Mouse (Mus musculus): ENCODE results near the gene Taar4. TPM values are rescaled to one million over a fixed set of nuclear protein-coding genes. Genes with fewer than 3 reads are reported as not detected.

Taar4 gene
- polyA plus RNA-seq, 1 experiment from 2014 or later = not detected

DNA sequence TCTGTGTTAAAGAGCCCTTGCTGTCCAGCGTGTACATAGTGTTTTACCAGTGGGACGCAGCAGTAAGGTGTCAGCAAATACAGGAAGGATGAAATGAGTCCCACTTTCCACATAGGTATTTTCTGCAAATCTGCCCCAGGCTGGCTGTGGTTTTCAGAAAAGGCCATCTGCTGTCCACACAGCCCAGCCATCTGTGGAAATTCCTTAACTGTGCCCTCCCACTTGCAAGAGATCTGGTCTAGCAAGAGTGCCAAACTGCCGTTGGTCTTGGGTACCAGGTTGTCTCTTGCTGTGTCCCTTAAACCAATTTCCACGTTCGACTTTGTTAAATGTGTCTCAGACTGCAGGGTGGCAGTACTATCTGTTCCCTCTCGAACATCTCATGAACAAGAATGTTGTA lies 8.6 kb upstream of the Taar4 start:
- DNase-seq = no peak
- WGBS = 94% methylated on average over 6 of the region's 6 CpGs
- ATAC-seq (ENCODE audit: low FRiP score, low TSS enrichment) = no peak

DNA sequence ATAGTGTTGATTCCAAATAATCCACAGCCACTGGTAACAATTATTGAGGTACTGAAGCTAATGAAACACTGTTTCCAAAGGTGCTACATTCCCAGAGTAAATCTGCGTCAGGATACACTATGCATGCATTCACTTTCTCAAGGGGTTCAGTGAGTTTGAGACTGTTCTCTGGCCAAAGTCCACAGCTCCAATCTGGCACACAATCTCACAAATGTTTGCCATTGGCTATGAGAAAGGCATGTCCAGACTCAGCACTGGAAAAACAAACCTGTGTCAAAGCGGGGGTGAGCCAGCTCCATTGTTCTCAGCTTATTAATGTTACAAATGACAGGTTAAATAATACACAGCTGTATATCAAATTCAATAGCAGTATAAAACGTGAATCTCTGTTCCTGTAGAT lies 1.2 kb upstream of the Taar4 start:
- Histone ChIP-seq H3K27me3 (ENCODE audit: control insufficient read depth, insufficient read depth, low read length) (no peaks in the 10 kb centered on the region), H3K9ac (replicated peaks; ENCODE audit: low read length) (no peak overlapping the region), H3K4me2 (ENCODE audit: low read length) (no peak overlapping the region), H3K4me3 (replicated peaks; ENCODE audit: low read depth, low read length) (no peak overlapping the region), H3K27ac (replicated peaks; ENCODE audit: low read depth, low read length) (no peak overlapping the region), H3K36me3 (ENCODE audit: control insufficient read depth, insufficient read depth, low read length) (no peaks in the 10 kb centered on the region), H3K4me1 (ENCODE audit: control insufficient read depth, insufficient read depth, low read length) (no peaks in the 10 kb centered on the region), H3K9me3 (ENCODE audit: control insufficient read depth, low read length) (no peaks in the 10 kb centered on the region)
- DNase-seq = no peak
- 71% methylated on average over 3 of the region's 3 CpGs for WGBS
- ATAC-seq (ENCODE audit: low FRiP score, low TSS enrichment) = no peak

More for the DNA sequence above, 8.6 kb upstream of the Taar4 start:
- H3K4me2 ChIP-seq (ENCODE audit: low read length) = no peak overlapping the region
- H3K4me3 ChIP-seq (replicated peaks; ENCODE audit: low read depth, low read length) = no peak overlapping the region
- H3K36me3 ChIP-seq (ENCODE audit: control insufficient read depth, insufficient read depth, low read length) = no peaks in the 10 kb centered on the region
- no peak overlapping the region for H3K9ac ChIP-seq (replicated peaks; ENCODE audit: low read length)
- H3K9me3 ChIP-seq (ENCODE audit: control insufficient read depth, low read length) = no peaks in the 10 kb centered on the region
- H3K27me3 ChIP-seq (ENCODE audit: control insufficient read depth, insufficient read depth, low read length) = no peaks in the 10 kb centered on the region
- H3K27ac ChIP-seq (replicated peaks; ENCODE audit: low read depth, low read length) = no peak overlapping the region
- no peaks in the 10 kb centered on the region for H3K4me1 ChIP-seq (ENCODE audit: control insufficient read depth, insufficient read depth, low read length)

DNA sequence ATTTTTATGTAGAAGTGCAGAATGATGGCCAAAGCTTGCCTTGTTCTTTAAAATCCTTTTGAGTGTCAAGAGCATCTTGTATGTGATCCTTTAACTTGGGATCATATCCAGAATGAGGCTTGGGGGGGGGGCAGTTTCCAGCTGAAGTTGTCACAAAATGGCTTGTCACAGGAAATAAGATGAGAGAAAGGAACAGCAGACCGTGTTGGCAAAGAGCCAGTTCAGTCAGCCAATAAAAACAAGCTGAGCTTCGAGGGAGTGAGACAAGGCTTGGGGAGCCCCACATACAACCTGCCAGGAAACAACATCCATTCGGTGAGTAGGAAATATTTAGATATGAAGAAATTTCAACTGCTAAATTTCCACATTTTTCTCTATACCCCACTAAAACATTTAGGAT lies 3.1 kb downstream of the Taar4 start:
- DNase-seq = peak; percentile 19
- WGBS = 51% methylated on average over 3 of the region's 3 CpGs
- Histone ChIP-seq H3K9ac (replicated peaks; ENCODE audit: low read length) (no peak overlapping the region), H3K27ac (replicated peaks; ENCODE audit: low read depth, low read length) (no peak overlapping the region), H3K4me3 (replicated peaks; ENCODE audit: low read depth, low read length) (no peak overlapping the region), H3K4me2 (ENCODE audit: low read length) (no peak overlapping the region), H3K4me1 (ENCODE audit: control insufficient read depth, insufficient read depth, low read length) (no peaks in the 10 kb centered on the region), H3K36me3 (ENCODE audit: control insufficient read depth, insufficient read depth, low read length) (no peaks in the 10 kb centered on the region), H3K27me3 (ENCODE audit: control insufficient read depth, insufficient read depth, low read length) (no peaks in the 10 kb centered on the region), H3K9me3 (ENCODE audit: control insufficient read depth, low read length) (no peaks in the 10 kb centered on the region)
- no peak for ATAC-seq (ENCODE audit: low FRiP score, low TSS enrichment)

DNA sequence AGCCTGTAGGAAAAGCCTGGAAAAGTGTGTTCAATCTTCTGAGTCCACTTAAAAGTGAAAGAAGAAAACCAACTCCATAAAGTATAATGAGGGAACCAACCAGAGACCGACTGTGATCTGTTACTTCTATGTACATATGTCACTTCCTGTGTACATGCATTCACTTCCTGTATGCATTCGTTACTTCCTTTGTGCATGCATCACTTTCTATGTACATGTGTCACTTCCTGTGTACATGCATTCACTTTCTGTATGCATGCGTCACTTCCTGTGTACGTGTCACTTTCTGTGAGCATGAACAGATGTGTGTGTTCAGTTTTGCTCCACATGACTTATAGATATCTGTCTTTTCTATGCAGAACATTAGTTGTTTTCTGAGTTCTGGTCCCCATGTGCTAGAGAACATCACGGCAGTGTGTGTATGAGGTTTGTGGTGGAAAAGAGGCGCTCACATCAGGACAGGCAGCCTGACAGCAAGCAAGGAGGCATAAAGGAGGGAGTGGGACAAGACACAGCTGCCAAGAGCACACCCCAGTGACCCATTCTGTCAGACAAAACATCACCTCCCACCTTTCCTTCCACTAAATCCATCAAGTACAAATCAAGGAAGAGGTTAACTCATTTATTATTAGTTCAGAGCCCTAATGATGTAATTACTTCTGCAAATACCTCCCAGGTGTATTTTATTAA lies 4.8 kb downstream of the Taar4 start:
- no peak for ATAC-seq (ENCODE audit: low FRiP score, low TSS enrichment)
- Histone ChIP-seq H3K4me2 (ENCODE audit: low read length) (no peak overlapping the region), H3K36me3 (ENCODE audit: control insufficient read depth, insufficient read depth, low read length) (no peaks in the 10 kb centered on the region), H3K27me3 (ENCODE audit: control insufficient read depth, insufficient read depth, low read length) (no peaks in the 10 kb centered on the region), H3K4me1 (ENCODE audit: control insufficient read depth, insufficient read depth, low read length) (no peaks in the 10 kb centered on the region), H3K27ac (replicated peaks; ENCODE audit: low read depth, low read length) (no peak overlapping the region), H3K4me3 (replicated peaks; ENCODE audit: low read depth, low read length) (no peak overlapping the region), H3K9me3 (ENCODE audit: control insufficient read depth, low read length) (no peaks in the 10 kb centered on the region), H3K9ac (replicated peaks; ENCODE audit: low read length) (no peak overlapping the region)
- WGBS = 92% methylated on average over 6 of the region's 6 CpGs
- no peak for DNase-seq

DNA sequence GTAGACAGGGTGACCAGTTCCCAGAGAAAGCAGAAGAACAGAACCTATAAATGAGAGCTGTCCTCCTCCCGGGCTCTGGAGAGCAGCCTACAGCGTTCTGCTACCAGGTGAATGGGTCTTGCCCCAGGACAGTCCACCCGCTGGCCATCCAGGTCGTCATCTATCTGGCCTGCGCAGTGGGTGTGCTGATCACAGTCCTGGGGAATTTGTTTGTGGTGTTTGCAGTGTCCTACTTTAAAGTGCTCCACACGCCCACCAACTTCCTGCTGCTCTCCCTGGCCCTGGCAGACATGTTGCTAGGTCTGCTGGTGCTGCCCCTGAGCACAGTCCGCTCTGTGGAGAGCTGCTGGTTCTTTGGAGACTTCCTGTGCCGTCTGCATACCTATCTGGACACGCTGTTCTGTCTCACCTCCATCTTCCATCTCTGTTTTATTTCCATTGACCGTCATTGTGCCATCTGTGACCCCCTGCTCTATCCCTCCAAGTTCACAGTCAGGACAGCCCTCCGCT lies 10.4 kb downstream of the Taar4 start, which contains the start of gene Taar5:
TSS of gene Taar5 (plus strand) at position 51 of the 510 bp plus-strand sequence.
- Histone ChIP-seq H3K36me3 (ENCODE audit: control insufficient read depth, insufficient read depth, low read length) (no peaks in the 10 kb centered on the region), H3K9me3 (ENCODE audit: control insufficient read depth, low read length) (no peaks in the 10 kb centered on the region), H3K9ac (replicated peaks; ENCODE audit: low read length) (no peak within 1 kb of the TSS), H3K4me3 (replicated peaks; ENCODE audit: low read depth, low read length) (no peak within 1 kb of the TSS), H3K27ac (replicated peaks; ENCODE audit: low read depth, low read length) (no peak within 1 kb of the TSS), H3K27me3 (ENCODE audit: control insufficient read depth, insufficient read depth, low read length) (no peaks in the 10 kb centered on the region), H3K4me1 (ENCODE audit: control insufficient read depth, insufficient read depth, low read length) (no peaks in the 10 kb centered on the region), H3K4me2 (ENCODE audit: low read length) (no peak within 1 kb of the TSS)
- 91% methylated on average over 11 of the region's 11 CpGs for WGBS
- no peak for DNase-seq
- no peak for ATAC-seq (ENCODE audit: low FRiP score, low TSS enrichment)

DNA sequence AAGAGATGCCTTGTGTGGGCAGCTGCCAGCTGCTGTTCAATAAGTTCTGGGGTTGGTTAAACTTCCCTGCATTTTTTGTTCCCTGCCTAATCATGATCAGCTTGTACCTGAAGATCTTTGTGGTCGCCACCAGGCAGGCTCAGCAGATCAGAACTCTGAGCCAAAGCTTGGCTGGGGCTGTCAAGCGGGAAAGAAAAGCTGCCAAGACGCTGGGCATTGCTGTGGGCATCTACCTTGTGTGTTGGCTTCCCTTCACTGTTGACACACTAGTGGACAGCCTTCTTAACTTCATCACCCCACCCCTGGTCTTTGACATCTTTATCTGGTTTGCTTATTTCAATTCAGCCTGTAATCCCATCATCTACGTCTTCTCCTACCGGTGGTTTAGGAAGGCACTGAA lies 11.0 kb downstream of the Taar4 start:
- H3K4me3 ChIP-seq (replicated peaks; ENCODE audit: low read depth, low read length) = no peak overlapping the region
- no peak for ATAC-seq (ENCODE audit: low FRiP score, low TSS enrichment)
- no peaks in the 10 kb centered on the region for H3K36me3 ChIP-seq (ENCODE audit: control insufficient read depth, insufficient read depth, low read length)
- H3K4me1 ChIP-seq (ENCODE audit: control insufficient read depth, insufficient read depth, low read length) = no peaks in the 10 kb centered on the region
- no peaks in the 10 kb centered on the region for H3K27me3 ChIP-seq (ENCODE audit: control insufficient read depth, insufficient read depth, low read length)
- no peak overlapping the region for H3K27ac ChIP-seq (replicated peaks; ENCODE audit: low read depth, low read length)
- no peak for DNase-seq
- H3K9ac ChIP-seq (replicated peaks; ENCODE audit: low read length) = no peak overlapping the region
- 71% methylated on average over 5 of the region's 5 CpGs for WGBS
- no peak overlapping the region for H3K4me2 ChIP-seq (ENCODE audit: low read length)
- H3K9me3 ChIP-seq (ENCODE audit: control insufficient read depth, low read length) = no peaks in the 10 kb centered on the region

DNA sequence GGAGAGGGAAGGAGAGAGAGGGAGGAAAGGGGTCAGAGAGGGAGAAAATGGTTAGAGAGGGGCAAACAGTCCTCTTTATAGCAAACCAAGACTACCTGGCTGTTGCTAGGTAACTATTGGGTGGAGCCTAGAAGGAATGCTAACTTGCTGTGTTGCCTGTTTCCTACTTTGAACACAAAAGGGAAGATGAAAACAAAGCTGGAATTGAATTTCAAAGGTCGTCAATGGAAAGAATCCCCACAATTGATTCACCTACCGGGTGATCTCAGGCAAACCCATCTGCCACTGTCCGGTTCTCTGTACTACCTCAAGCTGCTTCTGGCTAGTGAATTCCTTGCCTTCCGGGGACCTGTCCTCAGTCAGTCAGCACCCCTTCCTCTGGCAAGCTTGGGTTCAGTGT lies 17.7 kb downstream of the Taar4 start:
- no peaks in the 10 kb centered on the region for H3K4me1 ChIP-seq (ENCODE audit: control insufficient read depth, insufficient read depth, low read length)
- H3K4me3 ChIP-seq (replicated peaks; ENCODE audit: low read depth, low read length) = no peak overlapping the region
- DNase-seq (no peak), ATAC-seq (ENCODE audit: low FRiP score, low TSS enrichment) (no peak)
- no peaks in the 10 kb centered on the region for H3K36me3 ChIP-seq (ENCODE audit: control insufficient read depth, insufficient read depth, low read length)
- H3K4me2 ChIP-seq (ENCODE audit: low read length) = no peak overlapping the region
- no peak overlapping the region for H3K9ac ChIP-seq (replicated peaks; ENCODE audit: low read length)
- H3K27me3 ChIP-seq (ENCODE audit: control insufficient read depth, insufficient read depth, low read length) = no peaks in the 10 kb centered on the region
- no peaks in the 10 kb centered on the region for H3K9me3 ChIP-seq (ENCODE audit: control insufficient read depth, low read length)
- H3K27ac ChIP-seq (replicated peaks; ENCODE audit: low read depth, low read length) = no peak overlapping the region
- WGBS = 39% methylated on average over 4 of the region's 4 CpGs

DNA sequence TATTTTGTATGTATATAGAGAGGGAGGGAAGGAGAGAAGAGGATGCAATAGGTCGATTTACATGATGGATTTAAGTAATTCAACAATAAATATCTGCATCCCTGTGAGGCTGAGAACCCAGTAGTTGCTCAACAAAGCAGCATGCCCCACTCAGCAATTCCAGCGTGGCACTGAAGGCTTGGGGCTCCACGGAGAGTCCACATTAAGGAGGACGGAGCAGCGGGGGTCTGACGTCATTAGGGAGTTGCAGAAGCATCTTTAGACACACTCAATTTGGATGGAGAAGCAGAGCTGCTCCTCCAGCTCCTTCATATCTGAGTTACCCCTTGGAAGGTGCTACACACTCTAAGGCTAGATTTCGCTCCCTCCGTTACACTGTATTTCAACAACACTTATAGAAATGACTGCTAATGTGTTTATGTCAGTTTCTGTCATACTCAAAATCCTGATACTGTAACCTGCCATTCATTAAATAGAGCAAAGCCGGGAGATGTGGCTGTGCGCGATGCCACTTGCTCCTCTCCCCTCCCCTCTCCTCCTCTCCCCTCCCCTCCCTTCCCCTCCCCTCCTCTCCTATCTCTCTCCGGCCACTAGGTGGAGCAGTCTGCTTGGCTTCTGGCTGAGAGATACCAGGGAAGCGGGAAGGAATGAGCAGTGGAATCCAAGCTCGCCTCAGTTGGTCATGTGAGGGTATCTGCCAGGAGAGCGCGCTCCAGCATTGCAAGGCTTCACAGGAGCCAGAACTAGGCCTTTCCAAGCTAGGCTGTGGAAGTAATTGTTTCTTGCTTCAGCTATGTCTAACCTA lies 18.8 kb downstream of the Taar4 start:
- DNase-seq = peak; percentile 83
- no peak overlapping the region for H3K4me3 ChIP-seq (replicated peaks; ENCODE audit: low read depth, low read length)
- ATAC-seq (ENCODE audit: low FRiP score, low TSS enrichment) = peak; percentile 55; the same call in 1 of the 2 replicates
- no peak overlapping the region for H3K27ac ChIP-seq (replicated peaks; ENCODE audit: low read depth, low read length)
- no peaks in the 10 kb centered on the region for H3K36me3 ChIP-seq (ENCODE audit: control insufficient read depth, insufficient read depth, low read length)
- no peaks in the 10 kb centered on the region for H3K9me3 ChIP-seq (ENCODE audit: control insufficient read depth, low read length)
- no peaks in the 10 kb centered on the region for H3K27me3 ChIP-seq (ENCODE audit: control insufficient read depth, insufficient read depth, low read length)
- H3K4me1 ChIP-seq (ENCODE audit: control insufficient read depth, insufficient read depth, low read length) = no peaks in the 10 kb centered on the region
- H3K9ac ChIP-seq (replicated peaks; ENCODE audit: low read length) = no peak overlapping the region
- no peak overlapping the region for H3K4me2 ChIP-seq (ENCODE audit: low read length)
- WGBS = 45% methylated on average over 16 of the region's 16 CpGs
